Mouse (Mus musculus) C2C12 (cell line): Measurements from ENCODE around the gene Fbxo39.

Experiments used
- CTCF ChIP-seq: IDR thresholded peaks from one replicate; pipeline ENCODE4 v1.5.1; 2011; ENCODE audit not compliant: control insufficient read depth, insufficient read depth, insufficient read length
- MAX ChIP-seq: IDR thresholded peaks from one replicate; pipeline ENCODE4 v1.6.1; 2011; ENCODE audit warnings: mild to moderate bottlenecking, control low read depth

- TF ChIP-seq CTCF (no peak), MAX (no peak)
These were observed 26.7 kb upstream of the Fbxo39 start for GRCm38 (mm10) chr11:72287543-72287942.
